Mouse (Mus musculus) retina, postnatal 7 days (tissue): ENCODE measurements around the gene Pim1.
A peak's percentile ranks its signal among the peaks of the same experiment; 100 is the strongest.

ENCODE experiments used
- DNase-seq: peaks from one replicate; pipeline ENCODE4 v3.0.0-alpha.2; 2012; ENCODE audit warnings: low read depth, low spot score

Pim1 gene

GRCm38 (mm10) chr17:29465405-29466010, 25.0 kb upstream of the Pim1 start:
- no peak for DNase-seq

GRCm38 (mm10) chr17:29467030-29467429, 23.5 kb upstream of the Pim1 start:
- no peak for DNase-seq

- DNase-seq: no peak
Observed at GRCm38 (mm10) chr17:29473466-29473865, 17.1 kb upstream of the Pim1 start.

- no peak for DNase-seq
Observed at GRCm38 (mm10) chr17:29474036-29474435, 16.5 kb upstream of the Pim1 start.

GRCm38 (mm10) chr17:29475142-29475541, 15.4 kb upstream of the Pim1 start:
- no peak for DNase-seq

- DNase-seq: no peak
Observed at GRCm38 (mm10) chr17:29476461-29476860, 14.1 kb upstream of the Pim1 start.

- no peak for DNase-seq
Observed at GRCm38 (mm10) chr17:29477357-29477756, 13.2 kb upstream of the Pim1 start.

GRCm38 (mm10) chr17:29478271-29478670, 12.3 kb upstream of the Pim1 start:
- no peak for DNase-seq

- DNase-seq: no peak
Observed at GRCm38 (mm10) chr17:29480256-29480655, 10.3 kb upstream of the Pim1 start.

- no peak for DNase-seq
Observed at GRCm38 (mm10) chr17:29482632-29483031, 7.9 kb upstream of the Pim1 start.

GRCm38 (mm10) chr17:29483282-29483681, 7.3 kb upstream of the Pim1 start:
- DNase-seq: no peak

GRCm38 (mm10) chr17:29484431-29484830, 6.1 kb upstream of the Pim1 start:
- DNase-seq: no peak

- no peak for DNase-seq
Observed at GRCm38 (mm10) chr17:29485336-29486233, 5.0 kb upstream of the Pim1 start.

- no peak for DNase-seq
Observed at GRCm38 (mm10) chr17:29488257-29488977, 2.1 kb upstream of the Pim1 start.

- DNase-seq: no peak
Observed at GRCm38 (mm10) chr17:29488978-29489970, 1.3 kb upstream of the Pim1 start.

GRCm38 (mm10) chr17:29489971-29490712, 411 bp upstream of the Pim1 start:
- DNase-seq: peak; percentile 95

GRCm38 (mm10) chr17:29491591-29492268, 1.2 kb downstream of the Pim1 start:
- DNase-seq: no peak

GRCm38 (mm10) chr17:29492269-29493191, 2.0 kb downstream of the Pim1 start:
- DNase-seq: no peak
